Mouse (Mus musculus) spleen, adult 12 weeks (tissue): Measurements from ENCODE around the gene Pet100.
"Not testable (repeated sequence)": the region's sequence is repeated elsewhere in the genome, so short reads cannot be mapped to it uniquely, and the experiment has no call there.

Experiments used
- DNase-seq: peaks from one replicate; pipeline ENCODE4 v3.0.0; 2022; ENCODE audit warnings: low spot score

Gene Pet100

GRCm38 (mm10) chr8:3621199-3621970, at the start of gene Pet100, which contains the start of gene Xab2:
Pet100 (plus strand) TSS chr8:3621548.
Xab2 (minus strand) TSS chr8:3621316.
- DNase-seq: peak; percentile 99

GRCm38 (mm10) chr8:3574546-3574945, 46.8 kb upstream of the Pet100 start:
- DNase-seq: no peak

- DNase-seq: no peak
These were observed 45.0 kb upstream of the Pet100 start for GRCm38 (mm10) chr8:3576211-3576960.

GRCm38 (mm10) chr8:3579390-3580364, 41.7 kb upstream of the Pet100 start:
- DNase-seq: no peak

GRCm38 (mm10) chr8:3581961-3582360, 39.4 kb upstream of the Pet100 start:
- DNase-seq: not testable (repeated sequence)

- DNase-seq: no peak
These were observed 34.9 kb upstream of the Pet100 start for GRCm38 (mm10) chr8:3586452-3586851.

- DNase-seq: no peak
These were observed 34.4 kb upstream of the Pet100 start, which contains the start of gene Camsap3 for GRCm38 (mm10) chr8:3586993-3587390. Camsap3 (plus strand) TSS chr8:3587293.

- DNase-seq: no peak
These were observed 33.7 kb upstream of the Pet100 start for GRCm38 (mm10) chr8:3587391-3588257.

- no peak for DNase-seq
These were observed 33.1 kb upstream of the Pet100 start for GRCm38 (mm10) chr8:3588258-3588633.

- no peak for DNase-seq
These were observed 27.9 kb upstream of the Pet100 start for GRCm38 (mm10) chr8:3593470-3593869.

- no peak for DNase-seq
These were observed 26.9 kb upstream of the Pet100 start for GRCm38 (mm10) chr8:3594466-3594865.

- no peak for DNase-seq
These were observed 23.3 kb upstream of the Pet100 start for GRCm38 (mm10) chr8:3598054-3598453.

GRCm38 (mm10) chr8:3599219-3599618, 22.1 kb upstream of the Pet100 start:
- no peak for DNase-seq

GRCm38 (mm10) chr8:3600401-3600800, 20.9 kb upstream of the Pet100 start:
- no peak for DNase-seq

- DNase-seq: no peak
These were observed 17.9 kb upstream of the Pet100 start for GRCm38 (mm10) chr8:3603439-3603838.

- DNase-seq: no peak
These were observed 14.8 kb upstream of the Pet100 start for GRCm38 (mm10) chr8:3606593-3606992.

GRCm38 (mm10) chr8:3607822-3608221, 13.5 kb upstream of the Pet100 start:
- no peak for DNase-seq

GRCm38 (mm10) chr8:3609046-3609815, 12.1 kb upstream of the Pet100 start:
- DNase-seq: no peak

GRCm38 (mm10) chr8:3609816-3610150, 11.6 kb upstream of the Pet100 start:
- no peak for DNase-seq

GRCm38 (mm10) chr8:3622119-3622518, 771 bp downstream of the Pet100 start:
- DNase-seq: no peak
